ENCODE assay signal across 17 mouse cellular contexts in the genomic region with DNA sequence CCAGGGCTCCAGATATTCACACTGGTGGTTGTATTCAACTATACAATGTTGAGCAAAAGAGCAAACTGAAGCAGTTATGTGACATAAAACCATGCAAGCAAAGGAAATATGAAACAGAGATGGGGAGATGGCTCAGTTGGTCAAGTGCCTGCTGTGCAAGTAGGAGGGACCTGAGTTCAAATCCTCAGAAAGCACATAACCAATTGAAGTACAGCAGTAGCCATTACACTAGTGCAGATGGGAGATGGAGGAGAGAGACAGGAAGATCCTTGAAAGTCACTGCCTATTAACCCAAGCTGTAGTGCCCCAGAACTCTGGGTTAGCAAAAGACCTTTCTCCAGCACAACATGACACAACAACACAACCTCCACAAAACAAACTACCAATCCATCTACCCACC.
"Had no signal": no experiment of that assay in that cellular context is flagged by ENCODE, and none has a peak within 500 bp of the region (broad histone marks: within the 10 kb centered on the region; RNA-seq: fewer than 3 reads in every experiment).

No protein-coding gene starts in this region.

- H3K27ac ChIP-seq: liver, embryonic 14.5 days; neural tube, embryonic 13.5 days; neural tube, embryonic 15.5 days had no signal

- H3K9ac ChIP-seq: liver, embryonic 14.5 days; lung, embryonic 14.5 days; midbrain, embryonic 12.5 days; neural tube, embryonic 13.5 days; neural tube, embryonic 15.5 days had no signal

- H3K4me3 ChIP-seq: midbrain, embryonic 12.5 days; myocyte; neural tube, embryonic 13.5 days; neural tube, embryonic 15.5 days had no signal

- DNase-seq: lung, adult 18-20 months; lung, postnatal 10 days; lung, postnatal 4 days; right cerebral cortex, adult 18-20 months; right cerebral cortex, postnatal 25 days; right cerebral cortex, postnatal 4 days; spleen, adult 18-20 months; thymus, adult 18-20 months; thymus, postnatal 14 days; thymus, postnatal 36 days had no signal

- H3K4me2 ChIP-seq: lung, embryonic 14.5 days; midbrain, embryonic 12.5 days; neural tube, embryonic 13.5 days; neural tube, embryonic 15.5 days had no signal

- H3K36me3 ChIP-seq: midbrain, embryonic 12.5 days; neural tube, embryonic 13.5 days; neural tube, embryonic 15.5 days had no signal

- H3K27me3 ChIP-seq: neural tube, embryonic 13.5 days; neural tube, embryonic 15.5 days had no signal

- H3K9me3 ChIP-seq: midbrain, embryonic 12.5 days; neural tube, embryonic 13.5 days; neural tube, embryonic 15.5 days had no signal

- H3K4me1 ChIP-seq: neural tube, embryonic 15.5 days had no signal

- ATAC-seq: midbrain, embryonic 16.5 days had no signal
